ENCODE assay signal across 31 mouse cellular contexts in the genomic region with DNA sequence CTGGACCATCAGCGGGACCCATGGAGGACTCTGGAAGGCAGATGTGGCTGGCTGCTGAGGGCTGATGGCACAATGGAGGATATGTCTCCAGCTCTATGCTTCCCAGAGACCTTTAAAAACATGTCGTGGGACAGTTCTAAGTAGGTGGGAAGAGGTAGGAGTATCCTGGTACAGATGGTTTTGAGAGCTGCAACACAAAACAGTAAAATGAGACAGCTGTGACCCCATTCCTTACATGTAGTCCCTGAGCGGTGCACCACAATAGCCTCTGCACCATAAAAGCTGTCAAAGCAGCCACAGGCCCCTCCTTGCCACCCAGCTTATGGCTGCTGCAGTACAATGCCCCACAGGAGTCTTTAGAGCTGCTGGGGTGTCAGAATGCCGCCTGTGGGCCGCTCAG. TPM values are rescaled to one million over a fixed set of nuclear protein-coding genes. Genes with fewer than 3 reads are reported as not detected.
DNase-seq lines count a peak whose midpoint lies in the region; ATAC-seq lines count a peak whose summit lies in the region.
"Had no signal": no experiment of that assay in that cellular context is flagged by ENCODE, and none has a peak within 500 bp of the region (broad histone marks: within the 10 kb centered on the region; RNA-seq: fewer than 3 reads in every experiment).

No protein-coding gene starts in this region.

- no peak overlapping the region for H3K4me3 ChIP-seq in liver, embryonic 11.5 days (ENCODE audit: low read depth, low read length)
- H3K4me3 ChIP-seq: embryonic facial prominence, embryonic 12.5 days; hindbrain, embryonic 12.5 days; intestine, embryonic 15.5 days; limb, embryonic 15.5 days; liver, embryonic 15.5 days; midbrain, embryonic 15.5 days; neural tube, embryonic 13.5 days; stomach, embryonic 15.5 days had no signal

- no peak overlapping the region for H3K27ac ChIP-seq in liver, embryonic 11.5 days (ENCODE audit: low read depth, low read length)
- H3K27ac ChIP-seq: embryonic facial prominence, embryonic 12.5 days; hindbrain, embryonic 12.5 days; hindbrain, postnatal 0 days; intestine, embryonic 15.5 days; kidney, postnatal 0 days; limb, embryonic 15.5 days; liver, embryonic 15.5 days; midbrain, embryonic 15.5 days; neural tube, embryonic 13.5 days; stomach, embryonic 15.5 days had no signal

- H3K9me3 ChIP-seq in liver, embryonic 11.5 days (ENCODE audit: control insufficient read depth, low read length) = no peaks in the 10 kb centered on the region
- H3K9me3 ChIP-seq: embryonic facial prominence, embryonic 12.5 days; hindbrain, embryonic 12.5 days; intestine, embryonic 15.5 days; limb, embryonic 15.5 days; liver, embryonic 15.5 days; midbrain, embryonic 15.5 days; neural tube, embryonic 13.5 days; stomach, embryonic 15.5 days had no signal

- no peak for ATAC-seq in liver, embryonic 11.5 days (replicated peaks; ENCODE audit: low FRiP score)
- ATAC-seq: CD4-positive, CD25-positive, alpha-beta regulatory T cell, adult 4 months; hindbrain, postnatal 0 days; intestine, embryonic 15.5 days; midbrain, embryonic 15.5 days had no signal

- peak; percentile 14 to 20 for DNase-seq in frontal cortex, adult 2 months (ENCODE audit: extremely low spot score in 1 of 2, low spot score in 1 of 2)
- no peak for DNase-seq in frontal cortex, postnatal 25 days (ENCODE audit: low spot score in 2 of 2)
- DNase-seq in liver, embryonic 11.5 days (ENCODE audit: low spot score) = peak; percentile 27
- no peak for DNase-seq in liver
- peak; percentile 21 for DNase-seq in thymus, postnatal 4 days
- DNase-seq in thymus, adult 18-20 months = no peak
- no peak for DNase-seq in kidney, adult 11 months
- DNase-seq: adrenal gland, postnatal 14 days; cerebellum, adult 11-12 months; cerebellum, adult 9-11 months; embryo, embryonic 11 days; heart, postnatal 14 days; kidney, adult 8-10 months; kidney, postnatal 4 days; layer of hippocampus, postnatal 36 days; lung, embryonic 14.5 days; lung, postnatal 14 days; right cerebral cortex, postnatal 14 days; thymus, adult 2 months; thymus, postnatal 36 days had no signal

- no peaks in the 10 kb centered on the region for H3K27me3 ChIP-seq in liver, embryonic 11.5 days (replicated peaks; ENCODE audit: control insufficient read depth, insufficient read depth, low read length)
- H3K27me3 ChIP-seq: embryonic facial prominence, embryonic 12.5 days; hindbrain, embryonic 12.5 days; intestine, embryonic 15.5 days; limb, embryonic 15.5 days; liver, embryonic 15.5 days; midbrain, embryonic 15.5 days; neural tube, embryonic 13.5 days; stomach, embryonic 15.5 days had no signal

- H3K4me2 ChIP-seq in liver, embryonic 11.5 days = no peak overlapping the region
- H3K4me2 ChIP-seq: embryonic facial prominence, embryonic 12.5 days; hindbrain, embryonic 12.5 days; intestine, embryonic 15.5 days; limb, embryonic 15.5 days; liver, embryonic 15.5 days; lung, embryonic 14.5 days; midbrain, embryonic 15.5 days; neural tube, embryonic 13.5 days; stomach, embryonic 15.5 days had no signal

- H3K9ac ChIP-seq in liver, embryonic 11.5 days (ENCODE audit: low read depth, low read length) = no peak overlapping the region
- H3K9ac ChIP-seq: embryonic facial prominence, embryonic 12.5 days; hindbrain, embryonic 12.5 days; intestine, embryonic 15.5 days; limb, embryonic 15.5 days; liver, embryonic 15.5 days; lung, embryonic 14.5 days; midbrain, embryonic 15.5 days; neural tube, embryonic 13.5 days; stomach, embryonic 15.5 days had no signal

- 84% methylated on average over 5 of the region's 5 CpGs for WGBS in liver, embryonic 11.5 days

- no peaks in the 10 kb centered on the region for H3K36me3 ChIP-seq in liver, embryonic 11.5 days (ENCODE audit: control insufficient read depth, insufficient read depth, low read length)
- H3K36me3 ChIP-seq: embryonic facial prominence, embryonic 12.5 days; hindbrain, embryonic 12.5 days; intestine, embryonic 15.5 days; limb, embryonic 15.5 days; liver, embryonic 15.5 days; midbrain, embryonic 15.5 days; neural tube, embryonic 13.5 days; stomach, embryonic 15.5 days had no signal

- peaks cover 20% of the 10 kb centered on the region for H3K4me1 ChIP-seq in liver, embryonic 11.5 days (replicated peaks; ENCODE audit: control insufficient read depth, insufficient read depth, low read length)
- H3K4me1 ChIP-seq: embryonic facial prominence, embryonic 12.5 days; midbrain, embryonic 15.5 days; stomach, embryonic 15.5 days had no signal

RNA-seq across cellular contexts. Expression of a gene that starts 41.6 kb away (rescaled TPM):
- polyA plus RNA-seq in frontal cortex, adult 2 months (2012; rRNA removed) = 6.2 and 7.2 TPM in 2 replicates
- 19.0 and 19.2 TPM in 2 replicates for polyA plus RNA-seq in liver, embryonic 11.5 days (2014; fragmentation: Nextera tagmentation; extraction: Ambion mirVana)

RNA-seq across cellular contexts. Expression of a gene that starts 41.6 kb away (rescaled TPM):
- 17.4 and 20.5 TPM in 2 replicates for polyA plus RNA-seq in frontal cortex, adult 2 months (2012; rRNA removed)
- polyA plus RNA-seq in liver, embryonic 11.5 days (2014; fragmentation: Nextera tagmentation; extraction: Ambion mirVana) = 89.3 and 94.7 TPM in 2 replicates

Comparison
In these comparisons a context has a peak if more than half of its experiments do, and no peak if none do; other contexts are left out.
1. DNase-seq: peak in frontal cortex, adult 2 months (2 of 2), liver, embryonic 11.5 days (single experiment) and thymus, postnatal 4 days (single experiment); none in frontal cortex, postnatal 25 days (0 of 2), liver (single experiment), thymus, adult 18-20 months (0 of 2) and kidney, adult 11 months (single experiment).